Mouse (Mus musculus) intestine, embryonic 16.5 days (tissue): ENCODE data around the gene Gabarapl1. TPM values are rescaled to one million over a fixed set of nuclear protein-coding genes. Genes with fewer than 3 reads are reported as not detected.
A peak's percentile ranks its signal among the peaks of the same experiment; 100 is the strongest.

Experiments
- ATAC-seq: fragments of 200-750 bp; cut with Nextera tagmentation; 2 replicates; pipeline ENCODE4 v1.8.0; 2017; ENCODE audit warnings: moderate TSS enrichment, moderate library complexity
- H3K27ac ChIP-seq: fragments of 300-500 bp; sonication (generic); 2 replicates; pipeline ENCODE4 v1.5.1; 2014; ENCODE audit warnings: mild to moderate bottlenecking, low read length
- H3K27me3 ChIP-seq: fragments of 300-500 bp; sonication (generic); replicated peaks from 2 replicates; pipeline ENCODE4 v1.6.1; 2014; ENCODE audit warnings: low read length, control low read depth, mixed read lengths; ENCODE audit not compliant: control insufficient read depth, insufficient read depth
- H3K36me3 ChIP-seq: fragments of 300-500 bp; sonication (generic); 2 replicates; pipeline ENCODE4 v1.6.1; 2014; ENCODE audit warnings: low read length, control low read depth; ENCODE audit not compliant: control insufficient read depth, insufficient read depth
- H3K4me1 ChIP-seq: fragments of 300-500 bp; sonication (generic); 2 replicates; pipeline ENCODE4 v1.6.1; 2014; ENCODE audit warnings: low read length, control low read depth, mixed read lengths; ENCODE audit not compliant: control insufficient read depth, insufficient read depth
- H3K4me2 ChIP-seq: fragments of 300-500 bp; sonication (generic); 2 replicates; pipeline ENCODE4 v1.6.1; 2014; ENCODE audit warnings: low read depth, low read length, control low read depth
- H3K4me3 ChIP-seq: fragments of 300-500 bp; sonication (generic); 2 replicates; pipeline ENCODE4 v1.5.1; 2014; ENCODE audit warnings: mild to moderate bottlenecking, low read length
- H3K9ac ChIP-seq: fragments of 300-500 bp; sonication (generic); 2 replicates; pipeline ENCODE4 v1.6.1; 2014; ENCODE audit warnings: low read depth, low read length
- H3K9me3 ChIP-seq: fragments of 300-500 bp; sonication (generic); 2 replicates; pipeline ENCODE4 v1.6.1; 2016; ENCODE audit warnings: low read length, control low read depth; ENCODE audit not compliant: control insufficient read depth
- WGBS: fragments of 180-500 bp; shearing (Covaris S2); extraction: QIAGEN DNeasy Blood & Tissue Kit; methylation state at CpG from one replicate; pipeline ENCODE4 v1.1.7; 2014; 5-methylcytosine and 5-hydroxymethylcytosine counted together
- polyA plus RNA-seq: library from polyadenylated mRNA; unstranded; fragments of >200 nt; fragmentation: Nextera tagmentation; extraction: Ambion mirVana; gene quantifications from 2 replicates; pipeline ENCODE4 v1.2.1, GENCODE M21; 2015

The Gabarapl1 gene
- polyA plus RNA-seq, 1 experiment from 2014 or later: 37.9 TPM

- Histone ChIP-seq H3K9ac (no peak overlapping the region), H3K4me3 (no peak overlapping the region), H3K4me1 (peaks cover 9% of the 10 kb centered on the region), H3K4me2 (no peak overlapping the region), H3K9me3 (no peaks in the 10 kb centered on the region), H3K27me3 (no peaks in the 10 kb centered on the region), H3K36me3 (no peaks in the 10 kb centered on the region), H3K27ac (peak overlapping the region; percentile 55)
- WGBS: 37% methylated on average over 8 of the region's 8 CpGs
- ATAC-seq: peak; percentile 74
Observed at GRCm38 (mm10) chr6:129512868-129513267, 20.1 kb upstream of the Gabarapl1 start.

- Histone ChIP-seq H3K36me3 (no peaks in the 10 kb centered on the region), H3K4me3 (no peak overlapping the region), H3K9me3 (no peaks in the 10 kb centered on the region), H3K4me1 (peaks cover 9% of the 10 kb centered on the region), H3K27ac (peak overlapping the region; percentile 64), H3K27me3 (no peaks in the 10 kb centered on the region), H3K9ac (no peak overlapping the region), H3K4me2 (no peak overlapping the region)
- peak; percentile 87 for ATAC-seq
- WGBS: 16% methylated on average over 1 of the region's 1 CpGs
Observed at GRCm38 (mm10) chr6:129513409-129513808, 19.6 kb upstream of the Gabarapl1 start.

GRCm38 (mm10) chr6:129514376-129514775 lies 18.6 kb upstream of the Gabarapl1 start:
- Histone ChIP-seq H3K36me3 (no peaks in the 10 kb centered on the region), H3K9me3 (no peaks in the 10 kb centered on the region), H3K27ac (no peak overlapping the region), H3K4me3 (no peak overlapping the region), H3K27me3 (no peaks in the 10 kb centered on the region), H3K4me2 (no peak overlapping the region), H3K9ac (no peak overlapping the region), H3K4me1 (peaks cover 9% of the 10 kb centered on the region)
- 68% methylated on average over 2 of the region's 2 CpGs for WGBS
- no peak for ATAC-seq

GRCm38 (mm10) chr6:129515068-129515467 lies 17.9 kb upstream of the Gabarapl1 start:
- Histone ChIP-seq H3K9me3 (no peaks in the 10 kb centered on the region), H3K4me3 (no peak overlapping the region), H3K27me3 (no peaks in the 10 kb centered on the region), H3K27ac (no peak overlapping the region), H3K4me1 (peaks cover 9% of the 10 kb centered on the region), H3K9ac (no peak overlapping the region), H3K4me2 (no peak overlapping the region), H3K36me3 (no peaks in the 10 kb centered on the region)
- ATAC-seq: no peak
- 61% methylated on average over 3 of the region's 3 CpGs for WGBS

GRCm38 (mm10) chr6:129516388-129516787 lies 16.6 kb upstream of the Gabarapl1 start:
- peaks cover 9% of the 10 kb centered on the region for H3K4me1 ChIP-seq
- H3K9ac ChIP-seq: no peak overlapping the region
- no peaks in the 10 kb centered on the region for H3K27me3 ChIP-seq
- H3K36me3 ChIP-seq: no peaks in the 10 kb centered on the region
- ATAC-seq: no peak
- no peaks in the 10 kb centered on the region for H3K9me3 ChIP-seq
- H3K4me2 ChIP-seq: no peak overlapping the region
- no peak overlapping the region for H3K27ac ChIP-seq
- H3K4me3 ChIP-seq: no peak overlapping the region
- WGBS: 88% methylated on average over 10 of the region's 10 CpGs

- peaks cover 7% of the 10 kb centered on the region for H3K4me1 ChIP-seq
- no peak overlapping the region for H3K4me2 ChIP-seq
- H3K9me3 ChIP-seq: no peaks in the 10 kb centered on the region
- H3K4me3 ChIP-seq: no peak overlapping the region
- no peaks in the 10 kb centered on the region for H3K27me3 ChIP-seq
- WGBS: 49% methylated on average over 2 of the region's 2 CpGs
- ATAC-seq: peak; percentile 83
- no peaks in the 10 kb centered on the region for H3K36me3 ChIP-seq
- no peak overlapping the region for H3K27ac ChIP-seq
- no peak overlapping the region for H3K9ac ChIP-seq
Observed at GRCm38 (mm10) chr6:129517752-129518408, 15.1 kb upstream of the Gabarapl1 start.

GRCm38 (mm10) chr6:129526069-129526468 lies 6.9 kb upstream of the Gabarapl1 start:
- no peaks in the 10 kb centered on the region for H3K4me1 ChIP-seq
- H3K4me2 ChIP-seq: no peak overlapping the region
- H3K36me3 ChIP-seq: no peaks in the 10 kb centered on the region
- H3K4me3 ChIP-seq: no peak overlapping the region
- no peak overlapping the region for H3K27ac ChIP-seq
- ATAC-seq: no peak
- H3K9ac ChIP-seq: no peak overlapping the region
- no peaks in the 10 kb centered on the region for H3K9me3 ChIP-seq
- no peaks in the 10 kb centered on the region for H3K27me3 ChIP-seq

GRCm38 (mm10) chr6:129527416-129527815 lies 5.5 kb upstream of the Gabarapl1 start:
- 77% methylated on average over 2 of the region's 2 CpGs for WGBS
- no peak overlapping the region for H3K9ac ChIP-seq
- no peaks in the 10 kb centered on the region for H3K27me3 ChIP-seq
- no peak for ATAC-seq
- no peaks in the 10 kb centered on the region for H3K36me3 ChIP-seq
- H3K9me3 ChIP-seq: no peaks in the 10 kb centered on the region
- H3K4me3 ChIP-seq: no peak overlapping the region
- peaks cover under 1% of the 10 kb centered on the region; the same call in 1 of the 2 replicates for H3K4me1 ChIP-seq
- H3K27ac ChIP-seq: no peak overlapping the region
- H3K4me2 ChIP-seq: no peak overlapping the region

- no peak for ATAC-seq
- no peaks in the 10 kb centered on the region for H3K36me3 ChIP-seq
- H3K27me3 ChIP-seq: no peaks in the 10 kb centered on the region
- no peak overlapping the region for H3K4me3 ChIP-seq
- H3K9ac ChIP-seq: no peak overlapping the region
- no peak overlapping the region for H3K4me2 ChIP-seq
- H3K27ac ChIP-seq: no peak overlapping the region
- peaks cover 4% of the 10 kb centered on the region; the same call in 1 of the 2 replicates for H3K4me1 ChIP-seq
- 50% methylated on average over 1 of the region's 1 CpGs for WGBS
- H3K9me3 ChIP-seq: no peaks in the 10 kb centered on the region
Observed at GRCm38 (mm10) chr6:129529605-129530004, 3.4 kb upstream of the Gabarapl1 start.

- Histone ChIP-seq H3K9me3 (no peaks in the 10 kb centered on the region), H3K4me3 (no peak overlapping the region), H3K27ac (no peak overlapping the region), H3K27me3 (no peaks in the 10 kb centered on the region), H3K4me2 (no peak overlapping the region), H3K36me3 (no peaks in the 10 kb centered on the region), H3K4me1 (peaks cover 4% of the 10 kb centered on the region; the same call in 1 of the 2 replicates), H3K9ac (no peak overlapping the region)
- ATAC-seq: no peak
Observed at GRCm38 (mm10) chr6:129530261-129530660, 2.7 kb upstream of the Gabarapl1 start.
